Mouse (Mus musculus): Measurements from ENCODE around the gene Ripor2. TPM values are rescaled to one million over a fixed set of nuclear protein-coding genes. Genes with fewer than 3 reads are reported as not detected.

The Ripor2 gene
- polyA plus RNA-seq, 1 experiment from 2014 or later = 21.7 TPM

GRCm38 (mm10) chr13:24709656-24710396 lies 127.8 kb downstream of the Ripor2 start:
- Histone ChIP-seq H3K36me3 (peaks cover 35% of the 10 kb centered on the region), H3K4me1 (replicated peaks) (peaks cover 11% of the 10 kb centered on the region; the same call in 1 of the 2 replicates), H3K9ac (no peak overlapping the region), H3K9me3 (no peaks in the 10 kb centered on the region), H3K4me2 (no peak overlapping the region), H3K4me3 (no peak overlapping the region), H3K27ac (replicated peaks) (no peak overlapping the region), H3K27me3 (no peaks in the 10 kb centered on the region; the same call in 1 of the 2 replicates)
- no peak for ATAC-seq (ENCODE audit: low read depth)
- WGBS = 67% methylated on average over 12 of the region's 12 CpGs

GRCm38 (mm10) chr13:24710968-24711367 lies 129.0 kb downstream of the Ripor2 start:
- H3K4me2 ChIP-seq = no peak overlapping the region
- no peak for ATAC-seq (ENCODE audit: low read depth)
- WGBS = 44% methylated on average over 7 of the region's 7 CpGs
- H3K27me3 ChIP-seq = no peaks in the 10 kb centered on the region; the same call in 1 of the 2 replicates
- no peak overlapping the region for H3K4me3 ChIP-seq
- H3K27ac ChIP-seq (replicated peaks) = no peak overlapping the region
- no peak overlapping the region for H3K9ac ChIP-seq
- H3K4me1 ChIP-seq (replicated peaks) = peaks cover 15% of the 10 kb centered on the region
- no peaks in the 10 kb centered on the region for H3K9me3 ChIP-seq
- H3K36me3 ChIP-seq = peaks cover 42% of the 10 kb centered on the region

- no peak overlapping the region for H3K9ac ChIP-seq
- no peak overlapping the region for H3K4me2 ChIP-seq
- 82% methylated on average over 7 of the region's 7 CpGs for WGBS
- H3K27ac ChIP-seq (replicated peaks) = no peak overlapping the region
- H3K4me1 ChIP-seq (replicated peaks) = peaks cover 15% of the 10 kb centered on the region
- ATAC-seq (ENCODE audit: low read depth) = no peak
- no peaks in the 10 kb centered on the region; the same call in 1 of the 2 replicates for H3K27me3 ChIP-seq
- no peak overlapping the region for H3K4me3 ChIP-seq
- H3K9me3 ChIP-seq = no peaks in the 10 kb centered on the region
- H3K36me3 ChIP-seq = peaks cover 49% of the 10 kb centered on the region
These were observed 130.7 kb downstream of the Ripor2 start for GRCm38 (mm10) chr13:24712581-24713130.

- H3K9ac ChIP-seq = no peak overlapping the region; the same call in 1 of the 2 replicates
- H3K4me2 ChIP-seq = peak overlapping the region; percentile 35
These were observed 131.5 kb downstream of the Ripor2 start for GRCm38 (mm10) chr13:24713434-24714000.

GRCm38 (mm10) chr13:24714360-24714885 lies 132.4 kb downstream of the Ripor2 start:
- WGBS = 72% methylated on average over 9 of the region's 9 CpGs
- no peaks in the 10 kb centered on the region for H3K9me3 ChIP-seq
- no peak overlapping the region for H3K9ac ChIP-seq
- peaks cover 65% of the 10 kb centered on the region for H3K36me3 ChIP-seq
- H3K4me1 ChIP-seq (replicated peaks) = peaks cover 15% of the 10 kb centered on the region
- no peak overlapping the region for H3K27ac ChIP-seq (replicated peaks)
- no peaks in the 10 kb centered on the region; the same call in 1 of the 2 replicates for H3K27me3 ChIP-seq
- H3K4me3 ChIP-seq = no peak overlapping the region
- H3K4me2 ChIP-seq = no peak overlapping the region
- ATAC-seq (ENCODE audit: low read depth) = no peak

More at GRCm38 (mm10) chr13:24713434-24714000, 131.5 kb downstream of the Ripor2 start:
- Histone ChIP-seq H3K27me3 (no peaks in the 10 kb centered on the region; the same call in 1 of the 2 replicates), H3K4me1 (replicated peaks) (peaks cover 15% of the 10 kb centered on the region), H3K9me3 (no peaks in the 10 kb centered on the region), H3K27ac (replicated peaks) (no peak overlapping the region), H3K4me3 (no peak overlapping the region), H3K36me3 (peaks cover 58% of the 10 kb centered on the region)
- ATAC-seq (ENCODE audit: low read depth) = peak; percentile 78
- 9% methylated on average over 16 of the region's 16 CpGs for WGBS

GRCm38 (mm10) chr13:24715601-24716000 lies 133.6 kb downstream of the Ripor2 start:
- H3K27ac ChIP-seq (replicated peaks) = no peak overlapping the region
- ATAC-seq (ENCODE audit: low read depth) = no peak
- no peak overlapping the region for H3K9ac ChIP-seq
- no peaks in the 10 kb centered on the region for H3K9me3 ChIP-seq
- peaks cover 17% of the 10 kb centered on the region for H3K4me1 ChIP-seq (replicated peaks)
- no peak overlapping the region for H3K4me3 ChIP-seq
- peaks cover 57% of the 10 kb centered on the region for H3K36me3 ChIP-seq
- 61% methylated on average over 5 of the region's 5 CpGs for WGBS
- no peaks in the 10 kb centered on the region; the same call in 1 of the 2 replicates for H3K27me3 ChIP-seq
- H3K4me2 ChIP-seq = no peak overlapping the region

GRCm38 (mm10) chr13:24716441-24716840 lies 134.5 kb downstream of the Ripor2 start:
- H3K36me3 ChIP-seq = peaks cover 50% of the 10 kb centered on the region
- WGBS = 84% methylated on average over 9 of the region's 9 CpGs

GRCm38 (mm10) chr13:24717677-24718076 lies 135.7 kb downstream of the Ripor2 start:
- Histone ChIP-seq H3K36me3 (peaks cover 50% of the 10 kb centered on the region), H3K9me3 (no peaks in the 10 kb centered on the region), H3K4me3 (no peak overlapping the region), H3K27me3 (no peaks in the 10 kb centered on the region), H3K9ac (no peak overlapping the region), H3K4me1 (replicated peaks) (peaks cover 17% of the 10 kb centered on the region), H3K4me2 (no peak overlapping the region), H3K27ac (replicated peaks) (no peak overlapping the region)
- WGBS = 73% methylated on average over 7 of the region's 7 CpGs
- ATAC-seq (ENCODE audit: low read depth) = no peak

More at GRCm38 (mm10) chr13:24716441-24716840, 134.5 kb downstream of the Ripor2 start:
- H3K27ac ChIP-seq (replicated peaks) = no peak overlapping the region
- H3K4me1 ChIP-seq (replicated peaks) = peaks cover 17% of the 10 kb centered on the region
- no peak for ATAC-seq (ENCODE audit: low read depth)
- no peak overlapping the region for H3K9ac ChIP-seq
- no peaks in the 10 kb centered on the region; the same call in 1 of the 2 replicates for H3K27me3 ChIP-seq
- no peak overlapping the region for H3K4me3 ChIP-seq
- H3K9me3 ChIP-seq = no peaks in the 10 kb centered on the region
- no peak overlapping the region for H3K4me2 ChIP-seq

GRCm38 (mm10) chr13:24721502-24721901 lies 139.5 kb downstream of the Ripor2 start:
- no peak overlapping the region for H3K4me3 ChIP-seq
- peaks cover 56% of the 10 kb centered on the region for H3K36me3 ChIP-seq
- H3K9ac ChIP-seq = no peak overlapping the region
- no peak overlapping the region for H3K4me2 ChIP-seq
- peaks cover 13% of the 10 kb centered on the region for H3K4me1 ChIP-seq (replicated peaks)
- H3K9me3 ChIP-seq = no peaks in the 10 kb centered on the region
- no peak overlapping the region for H3K27ac ChIP-seq (replicated peaks)
- WGBS = 76% methylated on average over 10 of the region's 10 CpGs
- no peaks in the 10 kb centered on the region for H3K27me3 ChIP-seq
- ATAC-seq (ENCODE audit: low read depth) = no peak

- peaks cover 34% of the 10 kb centered on the region for H3K36me3 ChIP-seq
- H3K9me3 ChIP-seq = no peaks in the 10 kb centered on the region
- no peak overlapping the region for H3K9ac ChIP-seq
- no peak overlapping the region for H3K4me2 ChIP-seq
- H3K4me3 ChIP-seq = no peak overlapping the region
- no peak for ATAC-seq (ENCODE audit: low read depth)
- H3K27me3 ChIP-seq = no peaks in the 10 kb centered on the region
- peaks cover 13% of the 10 kb centered on the region for H3K4me1 ChIP-seq (replicated peaks)
- WGBS = 53% methylated on average over 8 of the region's 8 CpGs
- H3K27ac ChIP-seq (replicated peaks) = no peak overlapping the region
These were observed 141.9 kb downstream of the Ripor2 start for GRCm38 (mm10) chr13:24723699-24724394.

- ATAC-seq (ENCODE audit: low read depth) = no peak
- H3K4me2 ChIP-seq = no peak overlapping the region
- no peak overlapping the region for H3K9ac ChIP-seq
- H3K36me3 ChIP-seq = peaks cover 31% of the 10 kb centered on the region
- H3K27me3 ChIP-seq = no peaks in the 10 kb centered on the region
- 66% methylated on average over 4 of the region's 4 CpGs for WGBS
- no peak overlapping the region for H3K4me3 ChIP-seq
- no peak overlapping the region for H3K27ac ChIP-seq (replicated peaks)
- H3K9me3 ChIP-seq = no peaks in the 10 kb centered on the region
- H3K4me1 ChIP-seq (replicated peaks) = peaks cover 13% of the 10 kb centered on the region
These were observed 142.4 kb downstream of the Ripor2 start for GRCm38 (mm10) chr13:24724395-24724759.
